Mouse (Mus musculus): ENCODE measurements around the gene Ttc23l.

DNA sequence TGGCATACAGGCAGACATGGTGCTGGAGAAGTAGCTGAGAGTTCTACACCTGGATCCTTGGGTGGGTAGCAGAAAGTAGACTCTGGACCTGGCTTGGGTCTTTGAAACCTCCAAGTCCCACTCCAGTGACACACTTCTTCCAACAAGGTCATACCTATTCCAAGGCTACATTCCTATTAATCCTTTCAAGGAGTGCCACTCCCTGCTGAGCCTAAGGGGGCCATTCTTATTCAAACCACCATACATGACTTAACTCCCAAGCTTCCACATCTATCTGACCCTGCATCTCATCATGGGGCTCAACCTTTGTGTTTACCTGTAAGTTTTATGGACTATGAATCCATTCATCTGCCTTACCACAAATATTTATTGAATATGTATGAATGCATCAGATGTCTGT lies 3.8 kb upstream of the Ttc23l start:
- TF ChIP-seq CTCF (IDR thresholded peaks at IDR 0.05; ENCODE audit: control insufficient read depth, insufficient read depth, low read length), result no peak
- no peak for TF ChIP-seq POLR2A (IDR thresholded peaks at IDR 0.05; ENCODE audit: borderline replicate concordance, control insufficient read depth, low read depth, low read length)
